Mouse (Mus musculus) ES-Bruce4 (cell line): ENCODE measurements around the gene Atpif1.

ENCODE experiments used
- CTCF ChIP-seq: IDR thresholded peaks from one replicate; pipeline ENCODE4 v1.8.1; 2011; ENCODE audit warnings: low read depth, low read length
- POLR2A ChIP-seq: IDR thresholded peaks from one replicate; pipeline ENCODE4 v1.8.1; 2011; ENCODE audit warnings: low read length; ENCODE audit not compliant: insufficient read depth

DNA sequence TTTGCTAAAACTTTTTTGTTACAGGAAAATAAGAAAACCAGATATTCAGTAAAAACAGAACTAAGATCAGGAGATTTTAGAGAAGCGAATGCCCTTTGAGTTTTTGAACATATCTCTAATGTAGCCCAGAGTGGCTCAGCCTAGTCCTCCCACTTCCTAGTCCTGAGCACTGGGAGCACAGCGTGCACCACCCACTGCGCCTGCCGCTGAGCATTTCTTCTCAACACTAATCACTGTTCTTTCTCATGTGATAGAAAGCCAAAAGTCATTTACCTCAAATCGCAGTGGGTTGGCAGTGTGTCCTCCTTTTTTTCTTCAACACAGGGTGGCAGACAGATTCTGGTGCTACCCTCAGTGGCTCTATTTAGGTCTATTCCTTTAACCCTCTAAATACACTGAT, 6.0 kb upstream of the Atpif1 start:
- TF ChIP-seq CTCF (no peak), POLR2A (no peak)
